Mouse (Mus musculus): ENCODE measurements around the gene Spred3. TPM values are rescaled to one million over a fixed set of nuclear protein-coding genes. Genes with fewer than 3 reads are reported as not detected.

Spred3 gene
- total and polyA plus RNA-seq, 2 experiments = 0.18 to 0.40 TPM

DNA sequence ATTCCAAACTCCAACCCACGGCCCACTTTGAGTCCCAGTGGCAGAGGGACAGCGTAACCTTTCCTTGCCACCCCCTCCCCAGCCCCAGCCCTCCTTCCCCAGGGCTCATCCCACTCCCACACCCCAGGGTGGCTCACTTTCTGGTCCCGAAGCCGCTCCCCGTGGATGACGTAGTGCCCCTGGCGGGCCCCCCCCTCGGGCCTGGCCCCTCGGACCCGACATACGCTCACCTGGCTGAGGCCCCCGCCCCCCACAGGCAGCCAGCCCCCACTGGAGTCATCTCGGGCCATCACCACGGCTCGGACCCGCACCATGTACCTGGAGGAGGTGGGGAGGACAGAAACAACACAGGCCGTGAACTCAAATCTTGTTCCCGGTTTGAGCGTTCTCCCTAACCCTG, 2.6 kb downstream of the Spred3 start:
- Histone ChIP-seq H3K4me1 (ENCODE audit: control insufficient read depth, insufficient read depth, low read length) (peaks cover 6% of the 10 kb centered on the region), H3K79me2 (ENCODE audit: control insufficient read depth, insufficient read depth, low read length) (no peaks in the 10 kb centered on the region), H3K4me3 (ENCODE audit: insufficient read depth, low read depth, low read length) (no peak overlapping the region), H3K27ac (replicated peaks; ENCODE audit: insufficient read depth, low read depth, low read length) (no peak overlapping the region), H3K27me3 (ENCODE audit: control insufficient read depth, insufficient read depth, low read length) (0 out of 2 replicates have a peak, but pooled peaks cover 2% of the 10 kb centered on the region), H3K36me3 (ENCODE audit: control insufficient read depth, insufficient read depth, low read length) (no peaks in the 10 kb centered on the region), H3K9ac (ENCODE audit: low read depth, low read length) (no peak overlapping the region)
- no peak for TF ChIP-seq POLR2A (IDR thresholded peaks at IDR 0.05; ENCODE audit: extremely low read depth, insufficient read depth, low read length)
- TF ChIP-seq CTCF (IDR thresholded peaks at IDR 0.05; ENCODE audit: low read depth, low read length) = no peak
- 42% methylated on average over 19 of the region's 19 CpGs for WGBS
- no peak for DNase-seq (ENCODE audit: extremely low read depth, low read depth, low spot score)

DNA sequence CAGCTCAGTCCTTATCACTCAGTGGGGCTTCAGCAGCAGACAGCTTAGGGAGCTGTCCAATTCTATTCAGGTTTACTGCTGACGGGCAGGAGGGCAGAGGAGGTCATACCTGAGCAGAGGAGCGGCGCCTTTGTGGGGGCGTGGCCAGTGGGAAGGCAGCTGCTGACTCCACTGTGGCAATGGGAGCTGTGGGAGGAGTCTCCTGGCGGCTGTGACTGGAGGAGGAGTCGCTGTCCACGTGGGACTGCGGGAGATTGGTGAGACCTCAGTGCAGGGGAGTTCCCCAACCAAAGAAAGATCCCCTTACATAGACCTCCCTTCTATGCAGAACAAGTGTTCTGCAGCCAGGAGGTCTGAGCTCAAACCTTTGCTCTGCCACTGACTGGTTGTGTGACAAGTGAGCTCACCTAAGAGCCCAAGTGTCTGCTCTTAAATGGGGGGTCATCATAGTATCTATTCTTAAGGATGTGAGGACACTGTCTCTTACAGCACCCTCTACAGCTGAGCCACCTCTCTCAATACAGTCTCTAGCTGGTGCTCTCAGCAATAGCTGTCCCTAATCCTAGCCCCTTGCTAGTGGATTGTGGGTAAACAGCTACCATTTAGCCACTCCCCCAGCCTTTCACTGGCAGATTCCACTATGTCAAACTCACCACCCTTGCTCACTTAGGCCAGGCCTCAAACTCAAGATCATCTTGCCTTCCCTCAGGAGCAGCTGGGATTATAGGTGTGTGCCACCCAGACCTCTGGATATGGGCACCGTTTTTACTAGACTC, 7.3 kb downstream of the Spred3 start:
- 0 out of 2 replicates have a peak, but pooled peaks cover 3% of the 10 kb centered on the region for H3K27me3 ChIP-seq (ENCODE audit: control insufficient read depth, insufficient read depth, low read length)
- no peaks in the 10 kb centered on the region for H3K4me1 ChIP-seq (ENCODE audit: control insufficient read depth, insufficient read depth, low read length)
- no peak for TF ChIP-seq CTCF (IDR thresholded peaks at IDR 0.05; ENCODE audit: low read depth, low read length)
- TF ChIP-seq POLR2A (IDR thresholded peaks at IDR 0.05; ENCODE audit: extremely low read depth, insufficient read depth, low read length) = no peak
- peak; percentile 67 for DNase-seq (ENCODE audit: extremely low read depth, low read depth, low spot score)
- 23% methylated on average over 9 of the region's 9 CpGs for WGBS
- H3K4me3 ChIP-seq (ENCODE audit: insufficient read depth, low read depth, low read length) = no peak overlapping the region
- H3K36me3 ChIP-seq (ENCODE audit: control insufficient read depth, insufficient read depth, low read length) = no peaks in the 10 kb centered on the region
- no peak overlapping the region for H3K9ac ChIP-seq (ENCODE audit: low read depth, low read length)
- H3K27ac ChIP-seq (replicated peaks; ENCODE audit: insufficient read depth, low read depth, low read length) = no peak overlapping the region
- no peaks in the 10 kb centered on the region for H3K79me2 ChIP-seq (ENCODE audit: control insufficient read depth, insufficient read depth, low read length)

DNA sequence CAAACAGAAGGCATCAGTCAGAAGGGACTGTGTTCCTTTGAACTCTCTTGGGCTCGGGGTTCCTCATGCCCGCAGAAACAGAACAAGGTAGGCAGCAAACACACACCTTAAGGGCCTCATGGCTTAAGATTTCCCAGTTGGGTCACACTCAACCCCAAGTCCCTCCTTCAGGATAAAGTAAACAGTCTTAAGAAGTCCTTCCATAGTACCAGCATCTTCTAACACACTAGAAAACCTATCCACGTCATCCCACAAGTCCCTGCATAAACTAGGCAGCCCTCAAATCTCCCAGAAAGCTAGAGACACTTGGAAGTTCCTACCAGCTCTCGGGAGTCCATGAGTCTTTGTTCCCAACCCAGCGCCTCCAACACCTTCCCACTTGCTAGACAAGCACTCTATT, 7.9 kb downstream of the Spred3 start:
- no peaks in the 10 kb centered on the region for H3K79me2 ChIP-seq (ENCODE audit: control insufficient read depth, insufficient read depth, low read length)
- H3K27ac ChIP-seq (replicated peaks; ENCODE audit: insufficient read depth, low read depth, low read length) = no peak overlapping the region
- 73% methylated on average over 5 of the region's 5 CpGs for WGBS
- no peaks in the 10 kb centered on the region for H3K36me3 ChIP-seq (ENCODE audit: control insufficient read depth, insufficient read depth, low read length)
- no peaks in the 10 kb centered on the region for H3K4me1 ChIP-seq (ENCODE audit: control insufficient read depth, insufficient read depth, low read length)
- TF ChIP-seq POLR2A (IDR thresholded peaks at IDR 0.05; ENCODE audit: extremely low read depth, insufficient read depth, low read length) (no peak), CTCF (IDR thresholded peaks at IDR 0.05; ENCODE audit: low read depth, low read length) (no peak)
- no peak for DNase-seq (ENCODE audit: extremely low read depth, low read depth, low spot score)
- no peak overlapping the region for H3K4me3 ChIP-seq (ENCODE audit: insufficient read depth, low read depth, low read length)
- H3K9ac ChIP-seq (ENCODE audit: low read depth, low read length) = no peak overlapping the region
- 0 out of 2 replicates have a peak, but pooled peaks cover 3% of the 10 kb centered on the region for H3K27me3 ChIP-seq (ENCODE audit: control insufficient read depth, insufficient read depth, low read length)

DNA sequence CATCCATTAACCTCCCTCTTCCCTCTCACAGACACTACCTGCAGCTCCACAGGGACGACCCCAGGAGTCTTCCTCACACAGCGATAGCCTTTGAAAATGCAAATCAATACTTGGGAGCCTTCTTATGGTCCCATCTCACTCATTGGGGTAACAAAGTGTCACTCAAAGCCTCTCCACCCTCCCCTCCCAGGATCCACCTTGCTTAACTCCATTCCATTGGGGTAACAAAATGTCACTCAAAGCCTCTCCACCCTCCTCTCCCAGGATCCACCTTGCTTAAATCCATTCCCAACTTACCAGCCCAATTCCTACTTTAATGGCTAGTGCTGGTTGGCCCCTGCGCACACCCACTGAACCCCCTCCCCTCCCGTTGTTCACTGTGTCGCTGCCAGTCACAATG, 11.9 kb downstream of the Spred3 start:
- DNase-seq (ENCODE audit: extremely low read depth, low read depth, low spot score) = no peak
- H3K79me2 ChIP-seq (ENCODE audit: control insufficient read depth, insufficient read depth, low read length) = no peaks in the 10 kb centered on the region
- H3K36me3 ChIP-seq (ENCODE audit: control insufficient read depth, insufficient read depth, low read length) = peaks cover 2% of the 10 kb centered on the region; the same call in 1 of the 2 replicates
- no peak overlapping the region for H3K27ac ChIP-seq (replicated peaks; ENCODE audit: insufficient read depth, low read depth, low read length)
- 10% methylated on average over 5 of the region's 5 CpGs for WGBS
- TF ChIP-seq POLR2A (IDR thresholded peaks at IDR 0.05; ENCODE audit: extremely low read depth, insufficient read depth, low read length) (no peak), CTCF (IDR thresholded peaks at IDR 0.05; ENCODE audit: low read depth, low read length) (no peak)
- no peak overlapping the region for H3K4me3 ChIP-seq (ENCODE audit: insufficient read depth, low read depth, low read length)
- H3K9ac ChIP-seq (ENCODE audit: low read depth, low read length) = no peak overlapping the region
- peaks cover 3% of the 10 kb centered on the region; the same call in 1 of the 2 replicates for H3K4me1 ChIP-seq (ENCODE audit: control insufficient read depth, insufficient read depth, low read length)
- H3K27me3 ChIP-seq (ENCODE audit: control insufficient read depth, insufficient read depth, low read length) = 0 out of 2 replicates have a peak, but pooled peaks cover 3% of the 10 kb centered on the region

DNA sequence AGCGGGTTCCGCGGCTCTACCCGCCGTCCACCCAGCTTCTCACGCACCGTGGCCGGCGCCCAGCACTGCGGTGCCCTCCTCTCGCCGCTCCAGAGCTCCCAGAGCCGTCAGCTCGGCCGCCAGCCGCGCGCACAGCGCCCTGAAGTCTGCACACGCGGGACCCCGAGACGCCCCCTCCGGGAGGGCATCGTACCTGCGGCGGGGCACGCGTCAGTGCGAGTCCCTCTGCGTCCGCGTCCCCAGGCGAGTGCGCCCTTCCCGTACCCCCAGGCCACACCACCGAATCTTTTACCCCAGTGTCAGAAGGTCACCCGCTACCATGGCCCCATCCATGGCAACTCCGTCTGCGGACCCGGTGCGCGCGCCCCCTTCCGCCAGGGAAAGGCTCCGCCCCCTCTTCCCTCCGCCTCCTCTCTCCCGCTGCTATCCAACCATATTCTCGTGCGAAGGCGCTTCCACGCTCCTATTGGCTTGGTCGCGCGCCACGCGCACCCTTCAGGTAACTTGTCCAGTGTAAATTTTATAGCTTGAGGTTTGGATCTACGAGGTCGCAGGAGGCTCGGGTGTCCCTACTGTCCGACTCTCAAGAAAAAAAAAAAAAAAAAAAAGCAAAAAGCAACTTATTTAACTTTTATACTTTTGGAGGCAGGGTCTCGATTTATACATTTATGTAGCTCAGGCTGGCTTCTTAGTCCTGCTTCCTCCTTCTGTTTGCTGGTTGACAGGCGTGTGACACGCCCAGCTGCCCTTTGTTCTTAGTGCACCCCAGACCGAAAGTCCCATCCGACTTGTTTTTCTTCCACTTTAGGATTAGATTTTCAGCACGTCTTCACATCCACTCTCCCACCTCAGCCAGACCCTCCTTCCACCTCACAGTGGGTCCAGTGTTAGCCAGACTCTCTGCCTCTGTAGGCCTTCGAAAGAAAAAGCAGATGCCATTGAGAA, 14.1 kb downstream of the Spred3 start, which contains the start of gene Fam98c:
TSS of gene Fam98c (minus strand) at position 397 of the 945 bp plus-strand sequence.
- DNase-seq (ENCODE audit: extremely low read depth, low read depth, low spot score) = peak; percentile 73
- TF ChIP-seq POLR2A (IDR thresholded peaks at IDR 0.05; ENCODE audit: extremely low read depth, insufficient read depth, low read length) (no peak), CTCF (IDR thresholded peaks at IDR 0.05; ENCODE audit: low read depth, low read length) (no peak)
- H3K4me3 ChIP-seq (ENCODE audit: insufficient read depth, low read depth, low read length) = peak within 1 kb of the TSS; percentile 77
- H3K36me3 ChIP-seq (ENCODE audit: control insufficient read depth, insufficient read depth, low read length) = peaks cover 2% of the 10 kb centered on the region; the same call in 1 of the 2 replicates
- peak within 1 kb of the TSS; percentile 63 for H3K27ac ChIP-seq (replicated peaks; ENCODE audit: insufficient read depth, low read depth, low read length)
- H3K4me1 ChIP-seq (ENCODE audit: control insufficient read depth, insufficient read depth, low read length) = peaks cover 3% of the 10 kb centered on the region; the same call in 1 of the 2 replicates
- no peaks in the 10 kb centered on the region for H3K79me2 ChIP-seq (ENCODE audit: control insufficient read depth, insufficient read depth, low read length)
- 0 out of 2 replicates have a peak, but pooled peaks cover 3% of the 10 kb centered on the region for H3K27me3 ChIP-seq (ENCODE audit: control insufficient read depth, insufficient read depth, low read length)
- H3K9ac ChIP-seq (ENCODE audit: low read depth, low read length) = peak within 1 kb of the TSS; percentile 86
- WGBS = 3% methylated on average over 66 of the region's 68 CpGs

All from liver, adult 2 months (tissue).